In the genomic region with DNA sequence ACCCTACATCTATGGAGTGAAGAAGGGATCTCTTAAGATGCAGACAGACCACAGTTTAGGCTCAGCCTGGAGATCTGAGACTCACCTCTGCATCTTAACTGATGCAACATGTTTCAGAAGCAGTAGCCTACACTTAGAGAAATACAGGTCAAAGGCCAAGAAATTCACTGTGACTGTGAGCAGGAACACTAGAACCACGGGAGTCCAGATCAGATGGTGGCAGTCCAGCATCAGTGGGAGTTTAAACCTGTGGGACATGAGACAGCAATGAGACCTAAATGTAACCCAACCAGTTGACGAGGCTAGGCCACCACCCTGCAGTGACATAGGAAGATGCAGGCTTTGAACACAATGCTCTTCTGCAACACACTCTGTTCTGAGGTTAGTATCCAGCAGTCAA, we compare ENCODE assay signal across 15 mouse cellular contexts.
"Had no signal": no experiment of that assay in that cellular context is flagged by ENCODE, and none has a peak within 500 bp of the region (broad histone marks: within the 10 kb centered on the region; RNA-seq: fewer than 3 reads in every experiment).

No protein-coding gene starts in this region.

- H3K4me2 ChIP-seq: neural tube, embryonic 15.5 days; stomach, embryonic 15.5 days had no signal

- H3K9me3 ChIP-seq: neural tube, embryonic 15.5 days; stomach, embryonic 15.5 days had no signal

- H3K4me3 ChIP-seq: neural tube, embryonic 15.5 days; stomach, embryonic 15.5 days had no signal

- H3K9ac ChIP-seq: neural tube, embryonic 15.5 days; stomach, embryonic 15.5 days had no signal

- H3K27me3 ChIP-seq: neural tube, embryonic 15.5 days; stomach, embryonic 15.5 days had no signal

- H3K27ac ChIP-seq: neural tube, embryonic 15.5 days; stomach, embryonic 15.5 days; stomach, postnatal 0 days had no signal

- DNase-seq: retina, postnatal 1 day; right cerebral cortex, adult 18-20 months; right cerebral cortex, postnatal 14 days; right cerebral cortex, postnatal 25 days; right cerebral cortex, postnatal 4 days; spleen, adult 18-20 months; thymus, adult 18-20 months; thymus, adult 2 months; thymus, postnatal 14 days; thymus, postnatal 25 days; thymus, postnatal 36 days; thymus, postnatal 4 days had no signal

- H3K36me3 ChIP-seq: neural tube, embryonic 15.5 days; stomach, embryonic 15.5 days had no signal
